Mouse (Mus musculus) induced T-regulatory cell, adult 2 months (primary cell): ENCODE data around the gene Ube2q1.
A peak's percentile ranks its signal among the peaks of the same experiment; 100 is the strongest.
"Not testable (repeated sequence)": the region's sequence is repeated elsewhere in the genome, so short reads cannot be mapped to it uniquely, and the experiment has no call there.

ENCODE experiments used
- DNase-seq: peaks from one replicate; pipeline ENCODE4 v3.0.0-alpha.2; 2012; ENCODE audit warnings: low read depth

Gene Ube2q1

GRCm38 (mm10) chr3:89788680-89789352 is 15.4 kb downstream of the Ube2q1 start:
- no peak for DNase-seq

GRCm38 (mm10) chr3:89794616-89795015 is 21.2 kb downstream of the Ube2q1 start:
- DNase-seq, result no peak

GRCm38 (mm10) chr3:89795746-89796145 is 22.3 kb downstream of the Ube2q1 start:
- no peak for DNase-seq

DNA sequence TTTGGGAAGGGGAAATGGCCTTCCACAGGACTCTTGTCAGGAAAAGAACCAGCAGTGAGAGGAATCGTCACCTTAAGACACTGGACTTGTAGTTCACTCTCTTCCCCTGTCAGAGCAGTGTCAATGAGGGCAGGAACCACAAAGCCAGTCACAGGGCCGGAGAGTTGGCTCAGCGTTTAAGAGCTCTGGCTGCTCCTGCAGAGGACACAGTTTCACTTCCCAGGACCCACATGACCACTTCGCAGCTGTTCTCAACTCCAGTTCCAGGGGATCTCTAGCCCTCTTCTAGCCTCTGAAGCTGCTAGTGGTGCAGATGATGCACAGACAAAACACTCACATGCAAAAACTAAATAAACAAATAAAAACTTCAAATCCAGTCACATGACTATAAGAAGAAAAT is 22.9 kb downstream of the Ube2q1 start:
- DNase-seq, result no peak

DNA sequence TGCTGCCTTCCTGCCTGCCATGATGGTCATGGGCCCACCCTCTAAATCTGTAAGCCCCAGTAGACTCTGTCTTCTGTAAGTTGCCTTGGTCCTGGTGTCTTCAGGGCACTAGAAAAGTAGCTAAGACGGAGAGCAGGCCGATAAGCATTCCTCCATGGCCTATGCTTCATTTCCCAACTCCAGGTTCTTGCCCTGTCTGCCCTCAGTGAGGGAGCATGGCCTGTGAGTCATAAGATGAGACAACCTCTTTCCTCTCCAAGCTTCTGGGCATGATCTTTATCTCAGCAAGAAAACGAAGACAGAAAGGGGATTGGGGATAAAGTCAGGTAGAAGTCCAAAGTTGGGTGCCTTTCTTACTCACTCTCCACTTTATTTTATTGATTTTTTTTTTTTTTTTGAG is 25.1 kb downstream of the Ube2q1 start:
- DNase-seq, result no peak

- no peak for DNase-seq
These were observed 26.1 kb downstream of the Ube2q1 start for GRCm38 (mm10) chr3:89799476-89799875.

GRCm38 (mm10) chr3:89800078-89800477 is 26.7 kb downstream of the Ube2q1 start:
- DNase-seq, result not testable (repeated sequence)

GRCm38 (mm10) chr3:89800774-89801506 is 27.5 kb downstream of the Ube2q1 start:
- DNase-seq, result no peak

DNA sequence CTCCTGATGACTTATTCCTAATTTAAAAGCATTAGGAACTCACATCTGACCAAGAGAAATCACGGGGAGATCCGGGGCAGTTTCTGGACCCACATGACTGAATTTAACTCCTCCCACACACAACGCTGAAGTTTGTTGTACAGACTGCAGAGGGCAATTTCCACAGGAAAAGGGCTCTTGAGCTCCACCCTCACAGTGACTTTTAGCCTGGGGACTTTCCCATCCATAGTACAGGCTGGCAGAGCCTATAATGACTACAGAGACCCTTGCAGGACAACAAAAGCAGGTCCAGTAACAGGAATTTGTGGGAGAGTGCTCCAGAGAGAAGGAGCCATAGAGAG is 28.1 kb downstream of the Ube2q1 start:
- peak; percentile 92 for DNase-seq

- no peak for DNase-seq
These were observed 29.5 kb downstream of the Ube2q1 start for GRCm38 (mm10) chr3:89802876-89803275.

DNA sequence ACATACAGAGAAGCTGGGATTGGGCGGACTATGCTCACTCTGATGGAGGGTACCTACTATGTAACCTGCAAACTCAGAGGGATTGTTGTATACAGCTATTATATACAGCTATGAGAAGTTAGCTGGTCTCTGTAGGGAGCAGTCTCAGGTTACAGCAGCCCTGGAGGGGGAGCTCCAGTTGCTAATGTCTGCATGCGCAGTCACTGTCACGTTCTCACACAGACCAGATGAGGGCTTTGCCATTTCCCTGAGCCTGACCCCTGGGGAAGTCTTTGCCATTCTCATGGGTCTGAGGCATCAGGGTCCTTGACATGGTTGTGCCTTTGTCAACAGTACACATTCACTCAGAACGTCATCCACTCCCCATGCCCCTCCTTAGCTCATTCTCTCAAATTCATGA is 31.8 kb downstream of the Ube2q1 start:
- DNase-seq, result no peak

GRCm38 (mm10) chr3:89806751-89807150 is 33.3 kb downstream of the Ube2q1 start:
- DNase-seq, result peak; percentile 68

DNA sequence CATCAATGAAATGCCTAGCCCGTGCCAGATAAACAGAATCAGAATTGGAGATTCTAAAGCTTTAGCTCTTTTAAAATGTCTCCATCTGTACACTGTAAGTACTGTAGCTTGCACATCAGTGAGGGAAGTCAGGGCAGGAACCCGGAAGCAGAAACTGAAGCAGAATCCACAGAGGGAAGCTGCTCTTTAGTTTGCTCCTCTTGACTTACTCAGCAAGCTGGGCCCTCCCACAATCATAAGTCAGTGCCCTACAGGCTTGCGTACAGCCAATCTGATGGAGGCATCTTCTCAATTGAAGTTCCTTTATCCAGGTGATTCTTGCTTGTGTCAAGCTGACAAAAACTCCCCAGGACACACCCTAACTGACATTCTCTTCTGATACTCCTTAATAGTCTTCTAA is 33.8 kb downstream of the Ube2q1 start:
- no peak for DNase-seq

DNA sequence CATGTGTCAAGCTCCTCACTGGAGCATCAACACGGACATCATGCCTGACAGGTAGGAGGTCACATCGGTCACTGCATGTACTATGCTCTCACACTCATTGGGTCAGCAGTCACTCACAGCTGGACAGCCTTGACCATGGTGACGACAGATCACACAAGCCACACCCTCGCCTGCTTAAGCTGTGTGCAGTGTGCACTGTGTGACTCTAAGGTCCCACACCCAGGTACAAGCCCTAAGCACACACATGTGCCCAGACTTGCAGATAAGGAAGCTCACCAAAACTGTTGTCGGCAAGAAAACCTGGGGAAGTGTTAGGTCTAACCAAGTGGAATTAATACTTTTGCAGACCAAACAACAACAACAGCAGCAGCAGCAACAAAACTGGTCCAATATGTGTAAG is 34.5 kb downstream of the Ube2q1 start:
- no peak for DNase-seq

- DNase-seq, result no peak
These were observed 35.2 kb downstream of the Ube2q1 start for GRCm38 (mm10) chr3:89808638-89809037.

DNA sequence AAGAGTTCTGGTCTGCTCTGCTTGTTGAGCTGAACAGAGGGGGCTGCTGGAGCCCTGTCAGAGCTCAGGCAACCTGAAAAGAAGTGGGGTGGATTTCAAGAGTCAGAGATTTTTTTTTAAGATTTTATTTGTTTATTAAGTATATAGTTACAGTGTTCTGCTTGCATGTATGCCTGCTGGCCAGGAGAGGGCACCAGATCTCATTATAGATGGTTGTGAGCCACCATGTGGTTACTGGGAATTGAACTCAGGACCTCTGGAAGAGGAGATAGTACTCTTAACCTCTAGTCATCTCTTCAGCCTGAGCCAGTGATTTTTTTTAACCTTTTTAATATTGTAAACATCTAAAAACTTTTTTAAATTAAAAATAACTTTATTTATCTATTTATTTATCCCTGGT is 37.4 kb downstream of the Ube2q1 start:
- peak; percentile 60 for DNase-seq

- DNase-seq, result no peak
These were observed 38.8 kb downstream of the Ube2q1 start for GRCm38 (mm10) chr3:89812166-89812565.

DNA sequence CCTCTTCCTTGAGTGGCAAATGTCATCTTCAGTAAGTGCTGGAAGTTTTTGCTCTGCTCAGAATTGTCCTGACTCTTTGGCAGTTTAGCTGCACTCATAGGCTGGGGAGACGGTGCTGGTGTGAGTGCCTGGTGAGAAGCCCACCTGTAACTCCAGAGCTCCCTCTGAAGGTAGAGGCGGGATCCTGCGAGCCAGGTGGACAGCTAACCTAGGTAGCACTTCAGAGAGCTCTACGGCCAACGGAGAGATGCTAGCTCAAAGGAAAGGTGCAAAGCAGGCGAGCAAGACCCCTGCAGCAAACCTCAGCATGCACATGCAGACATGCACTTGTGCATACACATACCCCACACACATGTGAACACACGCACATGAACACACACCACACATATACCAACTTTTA is 40.6 kb downstream of the Ube2q1 start:
- DNase-seq, result no peak

GRCm38 (mm10) chr3:89817056-89817455 is 43.6 kb downstream of the Ube2q1 start:
- peak; percentile 75 for DNase-seq

DNA sequence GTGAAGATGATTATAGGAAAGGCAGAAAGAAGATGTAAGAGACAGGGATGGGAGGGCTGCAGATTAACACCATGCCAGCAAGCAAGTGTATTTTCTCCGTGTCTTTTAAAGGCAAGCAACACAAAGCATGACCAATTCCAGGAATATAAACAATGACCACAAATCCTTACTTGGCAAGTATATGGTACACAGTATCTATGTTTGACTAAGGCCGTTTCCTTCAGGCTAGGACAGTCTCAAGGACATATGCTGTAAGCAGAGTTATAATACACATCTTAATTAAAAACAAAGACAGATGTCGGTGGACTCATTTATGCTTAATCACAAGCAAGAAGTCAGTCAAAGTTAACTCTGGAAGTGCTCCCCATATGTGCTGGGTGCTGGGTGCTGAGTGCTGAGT is 45.2 kb downstream of the Ube2q1 start:
- DNase-seq, result no peak

DNA sequence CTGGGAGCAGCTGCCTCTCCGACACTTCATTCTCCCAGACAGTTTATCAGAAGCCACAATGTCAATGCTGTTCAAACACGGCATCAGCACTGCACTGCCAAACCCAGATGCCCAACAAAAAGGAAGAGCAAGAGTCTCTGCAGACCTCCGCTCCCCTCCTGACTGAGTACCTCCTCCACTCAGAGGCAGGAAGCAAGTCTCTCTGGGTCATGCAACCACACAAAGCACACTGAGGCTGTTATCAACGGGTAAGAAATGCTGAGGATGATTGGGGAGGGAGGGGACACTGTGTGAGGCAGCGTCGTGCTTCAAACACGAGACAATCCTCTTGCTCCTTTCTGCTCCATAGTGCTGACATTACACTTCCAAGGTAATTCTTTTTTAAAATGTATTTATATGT is 46.5 kb downstream of the Ube2q1 start:
- peak; percentile 74 for DNase-seq

- peak; percentile 61 for DNase-seq
These were observed 47.1 kb downstream of the Ube2q1 start for GRCm38 (mm10) chr3:89820311-89821095.

- peak; percentile 80 for DNase-seq
These were observed 47.7 kb downstream of the Ube2q1 start for GRCm38 (mm10) chr3:89821096-89821513.
